Mouse (Mus musculus) ES-Bruce4 (cell line): ENCODE data around the gene Tekt5.
A peak's percentile ranks its signal among the peaks of the same experiment; 100 is the strongest.

ENCODE experiments used
- CTCF ChIP-seq: IDR thresholded peaks from one replicate; pipeline ENCODE4 v1.8.1; 2011; ENCODE audit warnings: low read depth, low read length
- EP300 ChIP-seq: IDR thresholded peaks from 2 replicates; pipeline ENCODE4 v1.6.1; 2011; ENCODE audit warnings: low read depth, low read length; ENCODE audit not compliant: insufficient read depth
- POLR2A ChIP-seq: IDR thresholded peaks from one replicate; pipeline ENCODE4 v1.8.1; 2011; ENCODE audit warnings: low read length; ENCODE audit not compliant: insufficient read depth

DNA sequence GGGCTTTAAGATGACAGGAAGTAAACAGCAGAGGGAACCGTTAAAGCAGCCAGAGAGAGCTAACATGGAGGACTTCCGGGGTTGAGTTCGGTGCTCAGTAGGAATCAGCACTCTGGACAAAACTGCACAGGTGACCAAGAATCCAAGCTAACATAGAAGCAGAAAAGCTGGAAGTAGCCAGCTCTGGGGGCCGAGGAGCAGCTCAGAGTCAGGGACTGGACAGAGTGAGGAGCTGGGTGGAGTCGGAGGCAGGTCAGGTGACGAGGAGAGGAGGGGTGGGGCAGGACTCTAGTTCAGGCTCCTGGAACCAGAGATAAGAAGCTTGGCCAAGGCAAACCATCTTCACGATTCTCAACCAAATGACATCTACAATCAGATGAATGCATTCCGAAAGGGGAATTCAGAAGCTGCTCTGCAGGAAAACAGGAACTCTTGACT is 11.2 kb downstream of the Tekt5 start:
- TF ChIP-seq CTCF (no peak), POLR2A (no peak), EP300 (peak; percentile 23; the same call in 1 of the 2 replicates)
